Comparison of ENCODE assay signal across 10 mouse cellular contexts in the genomic region with DNA sequence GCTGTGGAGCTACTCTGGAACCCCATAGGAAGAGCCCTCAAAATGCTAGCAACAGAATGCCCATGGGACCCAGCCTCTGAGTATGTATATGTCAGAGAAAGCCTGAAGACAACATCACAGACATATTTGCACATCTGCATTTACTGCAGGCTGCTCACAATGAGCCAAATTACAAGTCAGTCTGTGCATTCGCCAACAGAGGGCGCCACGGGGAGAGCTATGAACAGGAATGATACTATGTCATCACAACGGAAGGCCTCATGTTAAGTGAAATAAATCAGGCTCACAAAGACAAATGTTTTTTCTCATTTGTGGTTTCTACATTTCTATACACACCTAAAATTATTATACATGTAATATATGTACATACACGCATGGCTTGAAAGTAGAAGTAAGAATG.
DNase-seq lines count a peak whose midpoint lies in the region; ATAC-seq and TF ChIP-seq lines count a peak whose summit lies in the region.
"Had no signal": no experiment of that assay in that cellular context is flagged by ENCODE, and none has a peak within 500 bp of the region (broad histone marks: within the 10 kb centered on the region; RNA-seq: fewer than 3 reads in every experiment).

No protein-coding gene starts in this region.

- DNase-seq in CD4-positive, CD25-positive, alpha-beta regulatory T cell, adult 2 months (ENCODE audit: low read depth, low spot score) = peak; percentile 49
- DNase-seq in kidney, postnatal 4 days = peak; percentile 48 to 52
- DNase-seq in kidney, adult 11 months = no peak
- DNase-seq in MEL (ENCODE audit: low read depth, low spot score) = peak; percentile 51
- peak; percentile 8 for DNase-seq in lung, postnatal 14 days
- DNase-seq in urinary bladder, adult 2 months (ENCODE audit: low spot score) = no peak
- no peak for DNase-seq in ovary, adult 18-20 months (ENCODE audit: low spot score)

- no peaks in the 10 kb centered on the region for H3K36me3 ChIP-seq in MEL (ENCODE audit: control insufficient read depth in 1 of 2, insufficient read depth in 2 of 2, low read length in 2 of 2)

- ATAC-seq in CD4-positive, CD25-positive, alpha-beta regulatory T cell, adult 4 months = no peak

- H3K79me2 ChIP-seq in MEL (ENCODE audit: control insufficient read depth, insufficient read depth, low read length, poor library complexity) = no peaks in the 10 kb centered on the region

- no peaks in the 10 kb centered on the region for H3K4me1 ChIP-seq in MEL (ENCODE audit: control insufficient read depth in 1 of 2, insufficient read depth in 2 of 2, low read length in 2 of 2)
- H3K4me1 ChIP-seq: heart, embryonic 10.5 days; neural tube, embryonic 12.5 days had no signal

- H3K4me3 ChIP-seq in MEL (ENCODE audit: control insufficient read depth in 1 of 2, insufficient read depth in 1 of 2, low read depth in 2 of 2, low read length in 2 of 2) = no peak overlapping the region
- H3K4me3 ChIP-seq: heart, embryonic 10.5 days; neural tube, embryonic 12.5 days had no signal

- peak; percentile 30 to 52 (median 51); a peak in 5 of 6 replicates for TF ChIP-seq CTCF in MEL (IDR thresholded peaks at IDR 0.05 in 2 of 3, conservative IDR thresholded peaks at IDR 0.05 in 1 of 3; ENCODE audit: control insufficient read depth in 1 of 3, insufficient read depth in 1 of 3, low read depth in 2 of 3, low read length in 3 of 3, poor library complexity in 1 of 3, severe bottlenecking in 1 of 3)

- TF ChIP-seq EP300 in MEL (IDR thresholded peaks at IDR 0.05; ENCODE audit: low read depth in 1 of 2, low read length in 2 of 2) = no peak

- H3K9me3 ChIP-seq in MEL (replicated peaks; ENCODE audit: insufficient read depth, low read length) = no peaks in the 10 kb centered on the region
- H3K9me3 ChIP-seq: heart, embryonic 10.5 days; neural tube, embryonic 12.5 days had no signal

- H3K27me3 ChIP-seq in MEL (ENCODE audit: control insufficient read depth in 1 of 2, insufficient read depth in 2 of 2, low read length in 2 of 2) = no peaks in the 10 kb centered on the region; a peak in 2 of 4 replicates
- H3K27me3 ChIP-seq: neural tube, embryonic 12.5 days had no signal

- H3K27ac ChIP-seq in MEL (ENCODE audit: control insufficient read depth, low read depth, low read length) = no peak overlapping the region
- H3K27ac ChIP-seq: heart, embryonic 10.5 days; neural tube, embryonic 12.5 days had no signal

- TF ChIP-seq POLR2A in MEL (IDR thresholded peaks at IDR 0.05; ENCODE audit: control insufficient read depth in 1 of 2, insufficient read depth in 1 of 2, low read depth in 1 of 2, low read length in 2 of 2, poor library complexity in 1 of 2) = no peak

- H3K9ac ChIP-seq in MEL (ENCODE audit: control insufficient read depth, low read depth, low read length, poor library complexity, severe bottlenecking) = no peak overlapping the region
- H3K9ac ChIP-seq: neural tube, embryonic 12.5 days had no signal

- no peak; the same call in 1 of the 2 replicates for TF ChIP-seq RAD21 in MEL (IDR thresholded peaks at IDR 0.05; ENCODE audit: low read depth, low read length)

TF ChIP-seq in MEL, 35 proteins besides CTCF, POLR2A, EP300 and RAD21:
- TF ChIP-seq ZMIZ1 (IDR thresholded peaks at IDR 0.05; ENCODE audit: low read depth, low read length) = no peak
- no peak for TF ChIP-seq UBTF (IDR thresholded peaks at IDR 0.05; ENCODE audit: borderline replicate concordance, insufficient read depth, low read depth, low read length)
- peak; percentile 21; the same call in 1 of the 2 replicates for TF ChIP-seq SMC3 (IDR thresholded peaks at IDR 0.05; ENCODE audit: low read depth, low read length)
- TF ChIP-seq MXI1 (IDR thresholded peaks at IDR 0.05; ENCODE audit: low read depth, low read length) = no peak

Comparison
In these comparisons a context has a peak if more than half of its experiments do, and no peak if none do; other contexts are left out.
1. DNase-seq: peak in CD4-positive, CD25-positive, alpha-beta regulatory T cell, adult 2 months (single experiment), kidney, postnatal 4 days (2 of 2), MEL (single experiment) and lung, postnatal 14 days (single experiment); none in kidney, adult 11 months (single experiment), urinary bladder, adult 2 months (single experiment) and ovary, adult 18-20 months (single experiment).